Mouse (Mus musculus) CH12.LX (cell line): ENCODE measurements at regions not wholly inside any gene's neighbourhood (a gene's known extent, or its start where the extent isn't known, plus 50 kb on each side); places are given as distances from the start of the nearest gene placed in this dataset.

ENCODE experiments used
- CTCF ChIP-seq, 2 experiments: IDR thresholded peaks in 1 of 2; conservative IDR thresholded peaks in 1 of 2; 2 replicates each; pipeline ENCODE4 v1.5.1; 2011 to 2012; ENCODE audit warnings: low read depth in 2 of 2, low read length in 2 of 2, improper control_type of control experiment in 1 of 2, inconsistent platforms in 1 of 2, mild to moderate bottlenecking in 1 of 2, moderate library complexity in 1 of 2
- E2F4 ChIP-seq: IDR thresholded peaks from 2 replicates; pipeline ENCODE4 v1.6.1; 2011; ENCODE audit warnings: low read depth, low read length, improper control_type of control experiment; ENCODE audit not compliant: insufficient replicate concordance
- EP300 ChIP-seq: IDR thresholded peaks from 2 replicates; pipeline ENCODE4 v1.6.1; 2011; ENCODE audit warnings: low read length, improper control_type of control experiment
- MEF2A ChIP-seq: IDR thresholded peaks from 2 replicates; pipeline ENCODE4 v1.6.1; 2014; ENCODE audit warnings: low read depth, mild to moderate bottlenecking, inconsistent platforms, low read length, improper control_type of control experiment, borderline replicate concordance
- PAX5 ChIP-seq: IDR thresholded peaks from 2 replicates; pipeline ENCODE4 v1.6.1; 2012; ENCODE audit warnings: low read length, inconsistent platforms, mixed read lengths
- POLR2A ChIP-seq: IDR thresholded peaks from 2 replicates; pipeline ENCODE4 v1.6.1; 2011; ENCODE audit warnings: low read depth, mild to moderate bottlenecking, improper control_type of control experiment, low read length
- RAD21 ChIP-seq: IDR thresholded peaks from 2 replicates; pipeline ENCODE4 v1.6.1; 2011; ENCODE audit warnings: low read depth, mild to moderate bottlenecking, low read length, improper control_type of control experiment, moderate library complexity
- TBP ChIP-seq: conservative IDR thresholded peaks from 2 replicates; pipeline ENCODE4 v1.6.1; 2011; ENCODE audit warnings: low read depth, low read length, improper control_type of control experiment
- TCF12 ChIP-seq: IDR thresholded peaks from 2 replicates; pipeline ENCODE4 v1.6.1; 2014; ENCODE audit warnings: low read depth, mild to moderate bottlenecking, inconsistent platforms, low read length, improper control_type of control experiment
- UBTF ChIP-seq: IDR thresholded peaks from 2 replicates; pipeline ENCODE4 v1.6.1; 2012; ENCODE audit warnings: low read depth, mild to moderate bottlenecking, inconsistent platforms, low read length, improper control_type of control experiment, moderate library complexity
- USF1 ChIP-seq: IDR thresholded peaks from 2 replicates; pipeline ENCODE4 v1.6.1; 2014; ENCODE audit warnings: low read depth, mild to moderate bottlenecking, inconsistent platforms, low read length, improper control_type of control experiment
- USF2 ChIP-seq: conservative IDR thresholded peaks from 2 replicates; pipeline ENCODE4 v1.6.1; 2011; ENCODE audit warnings: low read depth, low read length, improper control_type of control experiment
- ZKSCAN1 ChIP-seq: IDR thresholded peaks from 2 replicates; pipeline ENCODE4 v1.6.1; 2012; ENCODE audit warnings: low read depth, inconsistent platforms, low read length, improper control_type of control experiment, borderline replicate concordance
- ZNF384 ChIP-seq: IDR thresholded peaks from 2 replicates; pipeline ENCODE4 v1.6.1; 2012; ENCODE audit warnings: low read depth, low read length, improper control_type of control experiment, inconsistent platforms

- TF ChIP-seq USF2 (no peak), TCF12 (no peak), POLR2A (no peak), CTCF (conservative IDR thresholded peaks at IDR 0.05 in 1 of 2, IDR thresholded peaks at IDR 0.05 in 1 of 2; ENCODE audit: low read depth in 2 of 2, low read length in 2 of 2) (no peak), UBTF (no peak), MEF2A (no peak), TBP (no peak), E2F4 (no peak), PAX5 (no peak), EP300 (no peak), ZNF384 (no peak), ZKSCAN1 (no peak), USF1 (no peak), RAD21 (no peak)
Measured at GRCm38 (mm10) chr1:121735113-121735719, 167.4 kb upstream of the Ddx18 start.
